In the genomic region with DNA sequence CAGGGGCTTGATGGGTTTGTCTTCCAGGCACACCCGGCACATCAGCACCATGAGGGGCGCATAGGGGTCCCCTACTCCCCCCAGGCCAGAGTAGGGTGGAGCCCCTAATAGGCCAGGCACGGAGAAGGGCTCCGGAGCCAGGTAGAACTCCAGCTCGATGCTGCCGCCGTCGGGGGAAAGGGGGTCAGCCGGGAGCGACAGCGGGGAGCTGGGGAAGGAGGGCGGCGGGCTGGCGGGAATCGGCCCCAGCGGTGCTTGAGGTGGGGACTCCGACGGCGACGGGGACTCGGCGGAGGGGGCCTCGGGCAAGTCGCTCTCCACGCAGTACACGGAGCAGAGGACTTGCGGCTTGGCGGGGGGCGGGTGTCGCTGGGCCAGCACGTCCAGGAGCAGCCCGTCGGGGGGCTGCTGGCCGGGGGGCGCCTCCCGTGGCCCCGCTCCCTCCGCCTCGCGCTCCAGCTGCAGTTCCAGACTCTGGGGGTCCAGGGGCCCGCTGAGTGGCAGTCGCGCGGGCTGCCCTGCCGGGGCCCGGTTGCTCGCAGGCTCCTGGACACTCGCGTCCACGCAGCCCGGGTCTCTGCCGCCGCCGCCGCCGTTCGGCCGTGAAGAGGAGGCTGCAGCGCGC, we compare ENCODE assay signal across 8 mouse cellular contexts. TPM values are rescaled to one million over a fixed set of nuclear protein-coding genes. Genes with fewer than 3 reads are reported as not detected.
DNase-seq lines count a peak whose midpoint lies in the region; ATAC-seq and TF ChIP-seq lines count a peak whose summit lies in the region.

No protein-coding gene starts in this region.

- H3K9me3 ChIP-seq in embryonic facial prominence, embryonic 13.5 days, result no peaks in the 10 kb centered on the region
- no peaks in the 10 kb centered on the region for H3K9me3 ChIP-seq in heart, postnatal 0 days (replicated peaks; ENCODE audit: control insufficient read depth, low read length)

- peak overlapping the region; percentile 91 for H3K4me3 ChIP-seq in embryonic facial prominence, embryonic 13.5 days
- peak overlapping the region; percentile 92 for H3K4me3 ChIP-seq in heart, postnatal 0 days (ENCODE audit: low read depth, low read length)

- peak; percentile 54 for ATAC-seq in embryonic facial prominence, embryonic 13.5 days (ENCODE audit: insufficient number of reproducible peaks, insufficient read depth, low FRiP score, low TSS enrichment, low read depth)
- ATAC-seq in heart, postnatal 0 days (ENCODE audit: insufficient read depth, low read depth), result peak; percentile 34
- ATAC-seq in megakaryocyte-erythroid progenitor cell, adult 5-6 weeks (replicated peaks; ENCODE audit: low FRiP score, low TSS enrichment, poor library complexity, severe bottlenecking), result peak; percentile 50; the same call in 1 of the 2 replicates

- no peak for TF ChIP-seq CTCF in heart, postnatal 0 days (IDR thresholded peaks at IDR 0.05; ENCODE audit: low read depth)

- no peak for TF ChIP-seq EP300 in heart, postnatal 0 days (IDR thresholded peaks at IDR 0.05; ENCODE audit: low read depth)

- H3K9ac ChIP-seq in embryonic facial prominence, embryonic 13.5 days, result peak overlapping the region; percentile 98
- peak overlapping the region; percentile 89 for H3K9ac ChIP-seq in heart, postnatal 0 days (replicated peaks; ENCODE audit: low read depth, low read length)

- H3K4me2 ChIP-seq in embryonic facial prominence, embryonic 13.5 days, result peak overlapping the region; percentile 80
- H3K4me2 ChIP-seq in heart, postnatal 0 days (ENCODE audit: low read depth, low read length), result peak overlapping the region; percentile 91

- under 1% methylated on average over 47 of the region's 60 CpGs for WGBS in embryonic facial prominence, embryonic 13.5 days
- 0% methylated on average over 49 of the region's 60 CpGs for WGBS in heart, postnatal 0 days

- peaks cover 6% of the 10 kb centered on the region; the same call in 1 of the 2 replicates for H3K27me3 ChIP-seq in embryonic facial prominence, embryonic 13.5 days
- no peaks in the 10 kb centered on the region for H3K27me3 ChIP-seq in heart, postnatal 0 days (ENCODE audit: control insufficient read depth, insufficient read depth, low read length)

- H3K36me3 ChIP-seq in embryonic facial prominence, embryonic 13.5 days, result no peaks in the 10 kb centered on the region
- H3K36me3 ChIP-seq in heart, postnatal 0 days (replicated peaks; ENCODE audit: control insufficient read depth, insufficient read depth, low read length), result no peaks in the 10 kb centered on the region

- DNase-seq in heart, adult 18-20 months, result peak; percentile 18 to 41
- DNase-seq in heart, adult 8-10 months (ENCODE audit: low spot score), result no peak
- DNase-seq in adrenal gland, postnatal 25 days, result peak; percentile 50
- no peak for DNase-seq in heart, postnatal 0 days (ENCODE audit: low spot score)
- peak; percentile 29 to 56 for DNase-seq in kidney, postnatal 25 days
- peak; percentile 68 for DNase-seq in testis, postnatal 14 days (ENCODE audit: low spot score)

- peak overlapping the region; percentile 80 for H3K27ac ChIP-seq in embryonic facial prominence, embryonic 13.5 days
- peak overlapping the region; percentile 66 for H3K27ac ChIP-seq in heart, postnatal 0 days (ENCODE audit: low read depth)

- peaks cover 26% of the 10 kb centered on the region for H3K4me1 ChIP-seq in embryonic facial prominence, embryonic 13.5 days
- peaks cover 15% of the 10 kb centered on the region for H3K4me1 ChIP-seq in heart, postnatal 0 days (ENCODE audit: control insufficient read depth, insufficient read depth)

RNA-seq across cellular contexts. Expression of gene Rnf217, which starts 0.4 kb away (rescaled TPM):
- total RNA-seq in heart, adult 18-20 months (2021), result 1 to 10 TPM; 3.5 to 3.8 TPM
- 1 to 10 TPM; 3.7 to 4.5 (median 4.0) TPM for total RNA-seq in heart, adult 8-10 months (2022)
- total RNA-seq in adrenal gland, postnatal 25 days (2021), result 8.4 and 9.9 TPM in 2 replicates
- polyA plus RNA-seq in embryonic facial prominence, embryonic 13.5 days (2015; fragmentation: Nextera tagmentation; extraction: Ambion mirVana), result 2.0 and 2.1 TPM in 2 replicates
- total RNA-seq in heart, postnatal 0 days (2014; rRNA removed; ENCODE audit: low replicate concordance), result 5.7 and 7.9 TPM in 2 replicates
- polyA plus RNA-seq in heart, postnatal 0 days (2015; fragmentation: Nextera tagmentation; extraction: Ambion mirVana), result 0.60 and 0.70 TPM in 2 replicates
- 0.12 and 0.13 TPM in 2 replicates for total RNA-seq in megakaryocyte-erythroid progenitor cell, adult 5-6 weeks (2014; fragmentation: Nextera tagmentation)
- total RNA-seq in megakaryocyte-erythroid progenitor cell, adult 5-6 weeks (2017), result 0.14 and 0.38 TPM in 2 replicates

Comparison
In these comparisons a context has a peak if more than half of its experiments do, and no peak if none do; other contexts are left out.
1. DNase-seq: peak in heart, adult 18-20 months (2 of 2), adrenal gland, postnatal 25 days (single experiment), kidney, postnatal 25 days (2 of 2) and testis, postnatal 14 days (single experiment); none in heart, adult 8-10 months (single experiment) and heart, postnatal 0 days (single experiment).
2. Peak in every context shown above with its lines, with median percentiles within 50 percentile points of each other: ATAC-seq.